Mouse (Mus musculus) urinary bladder, postnatal 14 days (tissue): ENCODE measurements around the gene Zfp839.
"Not testable (repeated sequence)": the region's sequence is repeated elsewhere in the genome, so short reads cannot be mapped to it uniquely, and the experiment has no call there.

ENCODE experiments used
- DNase-seq: peaks from one replicate; pipeline ENCODE4 v3.0.0; 2021; ENCODE audit warnings: low spot score

Gene Zfp839

DNA sequence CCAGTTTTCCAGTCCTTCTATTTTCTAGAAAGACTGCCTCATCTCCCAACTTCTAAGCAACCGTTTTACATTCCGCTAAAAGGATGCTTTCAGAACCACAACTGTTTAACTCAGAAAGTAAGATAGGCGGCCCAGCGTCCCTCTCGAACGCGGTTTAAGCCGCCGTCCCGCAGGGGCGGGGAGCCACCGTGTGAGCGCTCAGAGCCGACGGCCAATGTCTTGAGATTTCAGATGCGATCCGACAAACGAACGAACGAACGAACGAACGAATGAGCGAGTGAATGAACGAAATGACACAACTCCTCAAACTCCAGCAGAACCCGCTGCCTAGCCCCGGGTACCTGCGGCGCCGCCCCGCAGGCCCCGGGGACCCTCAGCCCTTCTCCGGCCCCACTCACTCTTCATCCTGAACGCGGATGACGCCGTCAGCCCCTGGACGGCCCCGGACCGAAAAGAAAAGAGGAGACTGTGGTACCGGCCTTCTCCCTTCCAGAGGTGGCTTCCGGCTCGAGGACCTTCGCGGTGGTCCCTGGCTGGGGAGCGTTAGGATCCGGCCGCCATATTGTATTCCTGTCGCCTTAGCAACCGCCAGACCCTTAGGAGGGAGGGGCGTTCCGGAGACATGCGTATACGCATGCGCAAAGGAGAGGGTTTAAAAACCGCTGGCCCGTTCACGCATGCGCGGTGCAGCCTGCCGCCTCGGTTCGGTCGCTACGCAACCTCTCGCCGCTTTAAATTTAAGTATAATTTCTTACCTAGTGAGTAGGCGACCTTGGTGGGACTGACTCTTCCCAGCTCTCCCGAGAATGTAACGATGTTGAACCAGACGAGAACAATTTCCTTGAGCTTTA lies 9.5 kb upstream of the Zfp839 start, which contains the start of gene Mok:
Mok (minus strand) TSS at position 592 of the 851 bp plus-strand sequence.
- peak; percentile 95 for DNase-seq

DNA sequence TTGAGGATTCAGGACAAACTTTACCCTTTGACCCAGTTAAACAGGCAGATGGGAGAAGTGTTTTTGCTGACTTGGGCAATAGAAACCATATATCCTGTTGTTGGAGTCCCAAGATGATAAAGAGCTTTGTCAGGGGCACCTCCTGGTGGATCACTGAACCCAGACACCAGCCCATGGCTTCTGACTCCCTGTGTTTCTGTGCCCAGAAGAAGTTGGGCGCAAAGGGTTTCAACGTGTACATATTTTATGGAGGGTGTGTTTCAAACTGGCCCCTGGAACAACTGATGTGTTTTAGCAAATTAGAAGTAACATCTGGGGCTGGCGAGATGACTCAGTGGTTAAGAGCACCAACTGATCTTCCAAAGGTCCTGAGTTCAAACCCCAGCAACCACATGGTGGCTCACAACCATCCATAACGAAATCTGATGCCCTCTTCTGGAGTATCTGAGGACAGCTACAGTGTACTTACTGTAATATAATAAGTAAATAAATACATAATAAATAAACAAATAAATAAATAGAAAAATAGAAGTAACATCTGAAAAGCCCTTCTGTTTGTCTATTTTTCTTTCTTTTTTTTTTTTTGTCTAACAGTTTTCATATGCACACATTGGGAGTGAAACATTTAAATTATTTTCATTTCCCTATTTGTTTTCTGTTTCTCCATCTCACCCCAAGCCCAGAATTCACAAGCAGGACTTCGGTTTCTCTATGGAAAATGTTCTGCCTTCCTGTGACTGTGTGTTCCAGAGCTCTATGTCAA lies 8.1 kb upstream of the Zfp839 start:
- no peak for DNase-seq

DNA sequence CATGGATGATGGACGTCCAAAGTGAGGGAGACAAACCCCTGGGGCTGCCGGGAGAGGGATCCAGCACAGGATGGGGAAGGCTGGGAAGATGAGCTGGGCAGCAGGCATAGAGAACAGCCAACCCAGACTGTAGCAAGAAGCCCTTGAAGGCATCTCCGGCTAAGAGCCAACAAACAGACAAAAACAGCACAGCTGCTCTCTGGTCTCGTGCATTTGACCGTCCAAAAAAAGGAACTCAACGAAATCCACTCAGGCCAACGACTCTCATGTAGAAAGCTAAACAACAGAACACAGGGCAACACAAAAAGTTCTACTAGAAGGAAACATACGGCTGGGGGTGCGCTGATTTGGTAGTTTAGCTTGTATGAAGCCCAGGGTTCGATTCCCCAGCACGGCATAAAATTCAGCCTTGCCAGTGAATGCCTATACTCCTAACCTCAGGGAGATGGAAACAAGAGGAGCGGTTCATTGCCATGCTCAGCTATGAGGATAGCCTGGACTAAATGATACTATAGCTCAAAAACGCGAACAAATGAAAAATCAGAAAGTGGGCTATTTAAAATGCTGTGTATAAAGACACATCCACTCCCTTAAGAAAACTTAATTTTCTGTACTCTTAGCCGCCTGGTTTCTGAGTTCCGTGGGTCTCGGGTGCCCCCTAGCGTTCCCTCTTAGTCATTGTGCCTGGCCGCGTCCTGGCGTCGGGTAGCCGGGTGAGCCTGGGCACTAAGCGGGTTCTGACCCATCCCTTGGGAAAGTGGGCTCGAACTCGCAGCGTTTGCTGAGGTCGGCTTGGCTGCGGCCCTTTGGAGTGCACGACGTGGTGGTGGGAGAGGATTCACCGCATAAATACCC lies 6.6 kb upstream of the Zfp839 start:
- DNase-seq, result peak; percentile 83

DNA sequence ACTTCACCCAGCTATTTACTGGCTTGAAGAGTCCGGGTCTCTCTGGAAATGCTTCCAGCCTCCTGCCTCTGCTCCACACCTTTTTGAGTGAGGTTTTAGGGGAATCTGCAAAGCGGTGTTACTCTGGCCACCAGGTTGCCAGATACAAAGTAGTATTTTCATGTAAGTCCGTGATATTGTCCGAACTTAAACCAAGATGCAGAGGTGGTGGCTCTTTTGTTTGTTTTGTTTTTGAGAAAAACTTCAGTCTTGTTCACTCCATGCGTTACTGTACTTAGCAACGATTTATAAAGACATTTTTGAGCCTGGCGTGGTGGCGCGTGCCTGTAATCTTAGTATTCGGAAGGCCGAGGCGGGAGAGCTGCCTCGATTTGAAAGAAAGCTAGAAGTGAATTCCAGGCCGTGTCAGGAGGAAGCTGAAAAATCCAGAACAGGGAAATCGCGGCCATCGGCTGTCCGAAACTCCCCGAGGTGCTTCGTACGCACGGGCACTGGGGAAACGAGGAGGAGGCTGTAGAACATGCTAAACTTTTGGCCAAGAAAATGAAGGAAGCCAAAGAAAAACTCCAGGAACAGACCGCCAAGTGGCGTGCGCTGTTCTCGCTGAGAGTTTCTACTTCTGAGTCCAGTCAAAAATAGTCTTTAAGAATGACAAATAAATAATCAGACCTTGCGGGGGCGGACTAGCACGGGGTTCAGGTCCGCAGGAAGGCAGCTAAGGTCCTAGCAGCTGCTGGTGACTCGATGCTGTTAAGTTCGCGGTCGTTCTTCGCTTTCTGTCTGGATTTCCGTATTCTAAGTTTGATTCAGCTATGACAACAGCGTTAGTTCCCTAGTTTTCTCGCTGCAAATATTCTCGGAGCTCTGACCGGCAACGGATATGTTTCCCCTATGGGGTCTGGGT lies 5.6 kb upstream of the Zfp839 start:
- DNase-seq, result peak; percentile 44

DNA sequence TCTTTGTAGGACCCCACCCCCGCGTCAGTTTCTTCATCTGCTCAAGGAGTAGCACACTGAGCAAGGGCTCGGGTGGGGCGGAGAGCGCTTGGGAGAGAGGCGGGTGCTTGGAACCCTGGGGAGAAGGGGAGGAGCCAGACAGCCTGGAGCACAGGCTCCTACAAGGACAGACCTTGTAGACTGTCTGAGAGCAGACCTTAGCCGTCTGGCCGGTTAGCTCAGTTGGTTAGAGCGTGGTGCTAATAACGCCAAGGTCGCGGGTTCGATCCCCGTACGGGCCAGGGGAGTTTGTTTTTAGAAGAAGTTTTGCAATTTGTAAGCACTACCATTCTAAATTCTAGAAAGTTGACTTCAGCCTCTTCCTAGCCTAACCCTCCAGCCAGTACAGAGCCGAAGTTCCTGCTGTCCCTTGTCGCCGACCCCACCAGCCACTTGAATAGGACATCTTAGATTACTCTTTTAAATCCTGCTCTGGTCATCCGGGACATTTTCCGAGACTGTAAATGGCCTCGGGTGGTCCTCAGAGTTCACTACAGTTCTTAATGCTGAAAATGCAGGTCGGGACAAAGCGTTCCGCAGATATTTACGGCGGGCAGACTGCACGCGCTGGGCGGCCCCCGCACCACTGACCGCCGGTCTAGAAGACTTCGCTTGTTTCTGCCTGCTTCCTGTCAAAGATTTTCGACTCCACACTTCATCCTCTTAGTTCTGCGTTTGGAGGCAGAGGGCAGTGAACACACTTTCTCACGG lies 4.7 kb upstream of the Zfp839 start:
- DNase-seq, result peak; percentile 95

DNA sequence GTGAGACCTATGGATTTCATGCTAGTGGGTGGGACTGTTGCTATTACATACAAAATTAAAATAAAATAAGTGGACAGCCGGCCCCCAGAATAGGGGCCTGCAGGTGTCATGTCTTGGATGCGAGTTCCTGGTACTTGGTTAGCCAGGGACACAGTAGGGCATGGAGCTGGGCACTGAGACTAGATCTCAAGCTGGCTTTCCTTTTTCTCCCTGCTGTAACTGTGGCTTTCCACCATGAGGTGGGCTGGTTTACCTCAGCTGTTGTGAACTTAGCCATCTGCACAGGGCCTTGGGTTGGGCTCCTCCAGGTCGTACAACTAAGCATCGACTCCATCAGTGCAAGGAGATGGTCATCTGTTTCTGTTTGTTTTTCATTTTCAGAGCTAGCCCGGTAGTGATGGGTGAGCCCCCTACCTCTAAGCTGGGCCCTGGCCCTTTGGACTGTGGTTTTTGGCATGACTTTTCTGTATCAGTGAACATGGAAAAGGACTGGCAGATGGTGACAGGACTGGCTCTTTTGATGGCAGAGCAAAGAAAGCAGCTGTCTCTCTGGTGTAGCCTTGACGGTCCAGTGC lies 3.8 kb upstream of the Zfp839 start:
- no peak for DNase-seq

DNA sequence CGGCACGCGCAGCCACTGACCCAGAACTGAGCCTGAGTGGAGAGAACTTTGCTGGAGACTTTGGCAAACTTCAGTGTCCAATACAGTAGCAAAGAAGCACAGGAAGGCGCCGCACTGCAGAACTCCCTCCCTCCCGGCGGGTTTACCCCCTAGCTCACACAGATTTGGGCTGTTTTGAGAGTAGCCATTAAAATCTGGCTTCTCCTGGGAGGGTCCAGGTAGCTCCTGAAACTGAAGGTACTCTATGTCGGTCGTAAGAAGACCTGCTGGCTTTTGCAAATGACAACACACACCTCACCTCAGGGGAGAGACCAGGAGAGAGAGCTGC lies 840 bp downstream of the Zfp839 start:
- no peak for DNase-seq

DNA sequence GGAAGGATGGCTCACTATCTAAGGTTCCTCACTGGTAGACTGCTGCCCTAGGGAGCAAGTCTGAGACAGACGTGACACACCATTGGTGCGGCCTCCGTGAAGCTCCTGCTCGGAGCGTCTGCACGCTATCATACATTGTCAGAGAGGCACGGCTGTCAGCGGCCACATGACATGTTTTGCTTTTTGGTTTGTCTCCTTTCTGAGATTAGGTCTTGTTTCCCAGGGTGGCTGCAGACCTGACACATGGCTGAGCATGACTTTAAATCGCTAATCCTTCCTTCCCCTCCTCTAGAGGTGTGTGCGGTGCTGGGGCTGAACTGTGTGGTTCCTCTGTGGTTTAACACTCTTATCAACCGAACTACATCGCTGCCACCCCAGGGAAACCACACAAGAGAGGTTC lies 1.4 kb downstream of the Zfp839 start:
- DNase-seq, result no peak

DNA sequence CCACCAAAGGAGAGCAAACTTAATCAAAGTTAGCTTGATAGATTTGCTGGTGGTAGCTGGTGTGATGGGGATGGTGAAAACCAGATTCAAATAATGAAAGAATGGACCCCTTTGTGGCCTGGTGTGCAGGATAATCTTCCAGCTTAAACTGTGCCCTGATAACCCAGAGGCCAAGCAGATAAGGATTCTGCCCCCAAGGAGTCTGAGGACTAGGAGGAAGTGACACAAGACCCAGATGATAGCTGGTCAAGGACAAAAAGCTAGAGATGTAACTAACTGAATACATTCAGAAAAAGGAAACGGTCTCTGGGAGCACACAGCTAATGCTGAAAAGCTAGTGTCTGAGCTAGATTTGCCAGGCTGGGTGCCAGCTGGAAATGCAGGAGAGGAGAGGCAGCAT lies 1.9 kb downstream of the Zfp839 start:
- no peak for DNase-seq

DNA sequence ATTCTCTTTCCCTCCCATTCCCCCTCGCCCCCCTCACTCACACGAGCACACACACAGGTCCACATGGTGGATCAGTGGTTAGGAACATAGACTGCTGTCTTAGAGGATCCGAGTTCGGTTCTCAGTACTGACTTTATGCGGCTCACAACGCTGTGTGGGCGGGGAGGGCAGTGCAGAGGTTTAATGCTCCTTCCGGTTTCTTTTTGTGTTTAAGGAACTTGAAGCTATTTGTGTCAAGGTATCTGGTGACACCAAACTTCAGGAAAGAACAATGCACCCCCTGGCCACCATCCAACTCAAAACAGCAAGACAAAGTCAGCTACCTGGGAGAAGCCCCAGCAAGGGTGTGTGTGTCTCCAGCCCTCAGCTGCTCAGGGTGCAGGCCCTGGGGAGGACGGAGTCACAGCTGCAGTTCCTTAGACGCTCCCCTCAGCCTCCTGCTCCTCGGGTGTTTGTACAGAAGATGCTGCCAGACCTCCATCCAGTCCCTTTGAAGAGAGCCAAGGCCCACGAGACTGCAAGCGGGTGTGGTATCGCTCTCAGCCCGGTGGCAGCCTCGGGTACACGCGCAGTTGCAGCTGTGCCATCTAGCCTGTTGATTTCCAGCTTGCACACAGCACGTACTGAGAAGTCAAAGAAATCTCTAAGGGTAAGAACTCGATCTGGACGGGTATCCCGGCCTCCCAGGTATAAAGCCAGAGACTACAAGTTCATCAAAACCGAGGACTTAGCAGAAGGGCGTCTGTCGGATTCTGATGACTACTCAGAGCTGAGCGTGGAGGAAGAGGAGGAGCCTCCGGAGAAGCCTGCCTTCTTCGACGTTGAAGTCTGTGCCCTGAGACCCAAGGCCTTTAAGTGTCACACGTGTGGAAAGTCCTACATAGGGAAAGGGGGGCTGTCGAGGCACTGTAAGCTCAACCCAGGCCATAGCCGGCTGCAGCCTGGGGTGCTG lies 5.0 kb downstream of the Zfp839 start:
- DNase-seq, result no peak

DNA sequence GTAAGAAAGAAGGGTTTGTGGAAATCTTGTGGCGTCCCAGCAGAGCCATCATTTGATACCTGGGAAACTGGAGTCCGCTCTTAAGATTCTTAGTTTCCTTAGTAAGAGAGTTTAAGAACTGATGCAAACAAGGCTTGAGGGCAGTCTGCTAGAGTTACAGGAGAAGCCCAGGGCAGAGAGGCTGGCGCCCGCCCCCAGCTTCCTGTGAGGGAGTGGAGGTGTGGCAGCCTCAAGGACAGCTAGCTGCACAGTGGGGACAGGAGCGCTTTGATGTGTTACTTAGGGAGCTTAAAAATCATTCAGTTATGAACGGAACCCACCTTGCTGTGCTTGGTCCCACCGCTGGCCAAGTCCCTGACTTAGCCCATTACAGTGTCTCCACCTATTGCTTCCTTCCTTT lies 7.1 kb downstream of the Zfp839 start:
- no peak for DNase-seq

DNA sequence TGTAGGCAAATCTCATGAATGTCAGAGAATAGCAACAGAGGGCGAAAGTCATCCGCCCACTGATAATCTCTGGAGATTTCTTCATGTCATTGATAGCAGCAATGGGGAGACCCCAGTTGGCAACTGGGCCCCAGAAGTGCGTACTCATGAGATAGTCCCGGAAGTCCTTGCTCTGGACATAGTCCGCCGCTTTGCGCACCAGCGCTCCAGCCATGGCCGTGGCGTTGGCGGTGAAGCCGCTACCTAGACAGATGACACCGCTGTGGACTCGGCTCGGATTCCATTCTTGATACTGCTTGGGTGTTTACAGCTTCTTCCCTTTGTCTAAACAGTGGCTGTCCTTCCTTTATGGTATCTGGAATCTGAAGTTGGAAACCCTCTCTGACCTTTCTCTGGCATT lies 8.6 kb downstream of the Zfp839 start:
- not testable (repeated sequence) for DNase-seq

DNA sequence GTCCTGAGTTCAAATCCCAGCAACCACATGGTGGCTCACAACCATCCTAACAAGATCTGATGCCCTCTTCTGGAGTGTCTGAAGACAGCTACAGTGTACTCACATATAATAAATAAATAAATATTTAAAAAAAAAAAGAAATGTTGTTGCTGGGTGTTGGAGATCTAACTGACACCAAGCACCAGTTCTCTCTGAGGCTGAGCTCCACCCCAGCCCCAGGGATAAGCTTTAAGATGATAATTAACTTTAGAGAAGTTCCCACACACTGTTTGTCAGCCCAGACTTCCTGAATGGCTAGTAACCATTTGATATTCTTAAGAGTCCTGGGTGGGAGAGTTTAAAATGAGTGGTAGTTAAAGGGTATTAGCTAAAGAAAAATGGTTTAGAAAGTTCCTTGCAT lies 10.2 kb downstream of the Zfp839 start:
- no peak for DNase-seq

DNA sequence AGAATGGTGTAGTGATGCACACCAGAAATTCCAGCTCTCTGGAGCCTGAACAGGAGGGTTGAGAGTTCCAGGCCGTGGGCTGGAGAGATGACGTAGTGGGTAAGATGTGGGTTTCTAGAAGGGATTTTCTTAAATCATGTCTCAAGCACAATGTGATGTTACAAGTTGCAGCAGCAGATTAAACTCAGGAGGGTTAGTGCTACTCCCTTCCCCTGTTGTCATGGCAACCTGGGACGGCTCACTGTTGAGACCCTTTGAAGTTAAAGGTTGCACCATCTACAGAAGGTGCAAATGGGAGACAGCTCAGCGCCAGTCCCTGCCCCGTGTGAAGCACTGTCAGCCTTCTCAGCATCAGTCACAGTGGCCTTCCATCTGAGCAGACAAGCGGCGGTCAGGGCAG lies 11.2 kb downstream of the Zfp839 start:
- no peak for DNase-seq

DNA sequence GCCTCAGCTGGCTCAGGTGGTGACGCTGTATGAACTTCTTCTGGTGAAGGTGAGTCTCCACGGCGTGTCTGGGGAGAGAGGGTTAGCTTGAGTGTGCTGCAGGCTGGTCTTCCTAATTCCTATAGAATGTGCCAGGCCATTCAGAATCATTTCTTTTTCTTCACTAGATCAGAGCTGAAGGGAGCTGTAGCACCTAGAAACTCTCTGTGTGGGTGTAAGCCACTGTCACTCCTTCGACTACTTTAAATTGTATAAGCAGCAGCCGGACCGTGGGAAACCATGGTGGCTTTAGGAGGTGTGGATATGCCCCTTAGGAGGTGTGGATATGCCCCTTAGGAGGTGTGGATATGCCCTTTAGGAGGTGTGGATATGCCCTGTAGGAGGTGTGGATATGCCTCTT lies 14.0 kb downstream of the Zfp839 start:
- no peak for DNase-seq

DNA sequence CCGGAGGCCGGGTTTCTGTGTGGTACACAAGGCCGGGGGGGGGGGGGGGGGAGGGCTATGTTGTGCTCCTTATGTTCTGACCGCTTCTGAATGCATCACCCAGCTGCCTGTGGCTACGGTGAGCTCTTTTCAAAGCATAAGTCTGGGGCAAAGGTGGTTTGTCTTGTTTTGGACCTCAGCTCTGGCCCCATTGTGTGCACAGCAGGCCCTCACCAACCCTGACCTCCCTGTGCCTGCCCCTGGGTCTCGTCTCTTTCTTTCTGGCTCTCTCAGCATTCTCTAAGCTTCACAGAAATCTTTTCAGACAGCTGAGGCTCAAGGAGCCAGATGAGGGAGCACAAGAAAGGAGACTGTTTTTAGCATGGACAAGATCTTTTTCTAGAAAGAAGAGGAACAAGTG lies 15.5 kb downstream of the Zfp839 start:
- no peak for DNase-seq

DNA sequence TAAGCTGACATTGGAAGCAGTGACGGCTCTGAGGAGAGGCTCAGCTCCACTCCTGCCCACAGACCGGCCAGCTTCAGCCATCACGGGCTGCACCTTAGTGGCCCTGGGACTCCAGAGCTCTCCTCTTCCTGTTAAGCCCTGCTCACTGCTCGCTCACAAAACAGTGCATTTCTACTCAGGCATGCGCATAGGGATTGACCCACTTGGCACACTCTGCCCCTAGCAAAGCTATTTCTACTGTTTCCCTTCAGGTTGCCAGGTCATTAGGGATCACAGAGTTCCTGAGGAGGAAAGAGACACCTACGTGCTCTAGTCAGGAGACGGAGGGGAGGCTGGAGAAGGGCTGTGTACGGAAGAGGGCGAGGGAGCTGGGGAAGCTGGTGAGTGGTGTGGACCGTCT lies 15.9 kb downstream of the Zfp839 start:
- no peak for DNase-seq

DNA sequence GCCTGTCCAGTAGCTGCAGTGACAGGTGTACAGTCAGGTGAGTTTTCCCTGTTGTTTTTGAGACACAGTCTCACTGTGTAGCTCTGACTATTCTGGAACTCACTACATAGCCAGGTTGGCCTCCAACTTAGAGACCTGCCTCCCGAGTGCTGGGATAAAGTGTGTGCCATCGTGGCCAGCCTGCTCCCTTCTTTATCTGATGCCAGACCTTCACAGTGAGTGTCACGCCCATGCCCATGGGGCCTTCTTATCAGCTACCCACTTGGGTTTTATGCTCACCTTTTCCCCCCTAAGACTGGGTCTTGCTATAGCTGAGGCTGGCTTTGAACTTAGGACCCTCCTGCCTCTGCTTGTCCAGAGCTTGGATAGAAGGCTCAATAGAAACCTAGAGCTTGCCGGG lies 20.1 kb downstream of the Zfp839 start:
- DNase-seq, result no peak

DNA sequence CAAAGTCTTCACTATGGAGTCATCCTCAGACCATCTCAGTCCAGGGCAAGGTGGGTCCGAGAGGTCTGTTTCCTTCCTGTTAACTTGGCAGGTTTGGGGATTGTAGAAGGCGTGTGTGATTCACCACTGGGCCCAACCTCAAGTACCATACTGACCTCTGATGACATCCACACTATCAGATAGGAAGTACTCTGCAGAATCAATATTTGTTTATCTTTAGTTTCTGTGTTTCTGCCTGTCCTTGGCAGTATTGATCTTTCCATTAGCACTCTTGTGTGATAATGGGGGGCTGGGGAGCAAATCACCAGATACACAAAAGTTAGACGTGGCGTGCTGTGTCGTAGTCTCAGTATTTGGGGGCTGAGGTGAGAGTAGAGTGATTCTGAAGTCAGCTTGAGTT lies 21.2 kb downstream of the Zfp839 start:
- no peak for DNase-seq
